Mouse (Mus musculus) thymus, postnatal 10 days (tissue): ENCODE measurements around the gene Racgap1.

Experiments
- DNase-seq, 2 experiments: peaks; one replicate each; pipeline ENCODE4 v3.0.0; 2021; ENCODE audit warnings: low spot score in 2 of 2

Gene Racgap1

DNA sequence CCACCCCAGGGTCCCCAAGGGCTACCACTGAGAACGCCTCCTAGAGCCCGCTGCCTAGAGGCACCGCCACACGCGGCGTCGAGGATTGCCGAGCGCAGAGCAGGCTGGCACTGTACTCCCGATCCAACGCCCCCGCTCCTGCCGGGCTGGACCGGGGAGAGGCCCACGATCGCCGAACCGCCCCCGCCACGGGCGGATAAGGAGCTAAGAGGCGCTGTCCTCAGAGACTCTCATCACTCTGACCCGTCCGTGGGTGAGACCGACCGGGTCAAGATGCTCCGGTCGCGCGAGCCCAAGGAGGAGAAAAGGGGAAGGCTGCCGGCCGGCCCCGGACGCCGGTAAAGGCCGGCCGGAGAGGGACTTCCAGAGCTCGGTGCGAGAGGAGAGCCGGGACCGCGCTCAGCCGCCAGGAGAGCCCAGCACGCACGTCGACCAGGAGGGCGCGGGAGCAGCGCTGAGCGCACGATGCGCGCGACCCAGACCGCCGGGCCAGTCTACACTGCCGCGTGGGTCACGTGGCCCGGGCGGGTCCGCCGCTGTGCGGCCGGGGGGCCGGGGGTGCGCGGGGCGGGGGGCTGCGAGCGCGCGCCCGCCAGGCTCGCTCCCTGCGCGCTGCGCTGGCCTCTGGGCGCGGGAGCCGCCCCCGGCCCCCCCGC lies 60.9 kb downstream of the Racgap1 start, which contains the start of gene Aqp5:
Aqp5 (plus strand) TSS at position 354 of the 656 bp plus-strand sequence.
- no peak for DNase-seq

DNA sequence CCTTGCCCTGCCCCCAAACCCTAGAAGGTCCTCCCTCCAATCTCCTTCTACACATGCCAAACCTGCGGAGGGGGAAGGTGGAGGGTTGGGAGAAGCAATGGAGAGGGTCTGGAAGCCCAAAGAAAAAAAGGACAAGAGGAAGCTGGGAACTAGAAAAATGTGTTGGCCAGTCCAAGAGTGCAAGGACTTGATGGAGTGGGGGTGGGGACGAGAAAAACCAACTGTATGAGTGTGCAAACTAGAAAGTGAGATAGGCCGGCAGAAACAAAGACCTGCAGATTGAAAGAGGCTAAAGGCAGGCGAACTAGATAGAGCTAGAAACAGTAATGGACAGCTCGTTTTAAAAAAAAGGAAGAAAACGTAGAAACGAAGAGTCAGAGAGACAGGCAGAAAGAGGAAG lies 61.8 kb downstream of the Racgap1 start:
- no peak for DNase-seq

GRCm38 (mm10) chr15:99589237-99589636 lies 62.2 kb downstream of the Racgap1 start:
- DNase-seq: no peak

- DNase-seq: no peak
These were observed 64.9 kb downstream of the Racgap1 start for GRCm38 (mm10) chr15:99586525-99586924.

DNA sequence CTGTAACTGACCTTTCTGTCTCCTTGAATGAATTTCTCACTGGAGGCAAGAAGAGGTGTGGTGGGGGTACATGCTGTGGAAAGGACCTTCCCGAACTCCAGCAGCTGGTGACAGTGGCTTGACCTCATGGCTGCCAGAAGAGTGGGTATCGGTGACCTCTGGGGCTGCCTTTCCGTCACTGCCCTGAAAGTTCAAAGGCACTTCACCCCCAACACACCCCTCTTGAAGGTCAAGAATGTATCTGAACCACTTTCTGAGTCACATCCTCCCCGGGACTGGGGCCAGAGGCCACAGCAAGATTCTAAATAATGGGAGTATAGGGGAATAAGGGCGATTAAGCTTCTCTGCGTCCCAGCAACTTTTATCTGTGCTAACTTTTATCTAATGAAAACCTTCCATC lies 65.7 kb downstream of the Racgap1 start:
- DNase-seq: no peak

- DNase-seq: no peak
These were observed 66.9 kb downstream of the Racgap1 start for GRCm38 (mm10) chr15:99584407-99585202.

- no peak for DNase-seq
These were observed 67.8 kb downstream of the Racgap1 start for GRCm38 (mm10) chr15:99583463-99584344.

- no peak for DNase-seq
These were observed 72.5 kb downstream of the Racgap1 start, which contains the start of gene Aqp2 for GRCm38 (mm10) chr15:99578802-99579485. Aqp2 (plus strand) TSS chr15:99579055.
